Mouse (Mus musculus) embryonic facial prominence, embryonic 11.5 days (tissue): ENCODE measurements around the gene Znfx1. TPM values are rescaled to one million over a fixed set of nuclear protein-coding genes. Genes with fewer than 3 reads are reported as not detected.

Source experiments
- ATAC-seq: fragments of 200-750 bp; cut with Nextera tagmentation; replicated peaks from 2 replicates; pipeline ENCODE4 v1.8.0; 2017; ENCODE audit warnings: low read depth; ENCODE audit not compliant: insufficient number of reproducible peaks, low FRiP score, low TSS enrichment
- DNase-seq: peaks from one replicate; pipeline ENCODE4 v3.0.0-alpha.2; 2015; ENCODE audit warnings: low spot score
- H3K27ac ChIP-seq: fragments of 300-500 bp; sonication (generic); replicated peaks from 2 replicates; pipeline ENCODE4 v1.5.1; 2014; ENCODE audit warnings: mild to moderate bottlenecking, low read depth, low read length, control low read depth
- H3K27me3 ChIP-seq: fragments of 300-500 bp; sonication (generic); 2 replicates; pipeline ENCODE4 v1.6.1; 2014; ENCODE audit warnings: mild to moderate bottlenecking, low read length, moderate library complexity, mixed read lengths; ENCODE audit not compliant: control insufficient read depth, insufficient read depth
- H3K36me3 ChIP-seq: fragments of 300-500 bp; sonication (generic); replicated peaks from 2 replicates; pipeline ENCODE4 v1.6.1; 2014; ENCODE audit warnings: low read depth, mild to moderate bottlenecking, low read length, moderate library complexity, mixed read lengths; ENCODE audit not compliant: control insufficient read depth, insufficient read depth
- H3K4me1 ChIP-seq: fragments of 300-500 bp; sonication (generic); 2 replicates; pipeline ENCODE4 v1.6.1; 2014; ENCODE audit warnings: low read length, mixed read lengths; ENCODE audit not compliant: control insufficient read depth, insufficient read depth
- H3K4me2 ChIP-seq: fragments of 300-500 bp; sonication (generic); 2 replicates; pipeline ENCODE4 v1.6.1; 2014; ENCODE audit warnings: low read depth, mild to moderate bottlenecking, control low read depth, low read length, moderate library complexity
- H3K4me3 ChIP-seq: fragments of 300-500 bp; sonication (generic); 2 replicates; pipeline ENCODE4 v1.5.1; 2014; ENCODE audit warnings: low read depth, low read length, control low read depth
- H3K9ac ChIP-seq: fragments of 300-500 bp; sonication (generic); replicated peaks from 2 replicates; pipeline ENCODE4 v1.6.1; 2014; ENCODE audit warnings: mild to moderate bottlenecking, control low read depth, low read length
- H3K9me3 ChIP-seq: fragments of 300-500 bp; sonication (generic); replicated peaks from 2 replicates; pipeline ENCODE4 v1.6.1; 2016; ENCODE audit warnings: mild to moderate bottlenecking, low read length, inconsistent platforms, mixed read lengths; ENCODE audit not compliant: control insufficient read depth
- WGBS: fragments of 180-500 bp; shearing (Covaris S2); extraction: QIAGEN DNeasy Blood & Tissue Kit; methylation state at CpG from one replicate; pipeline ENCODE4 v1.1.7; 2014; 5-methylcytosine and 5-hydroxymethylcytosine counted together
- polyA plus RNA-seq: library from polyadenylated mRNA; unstranded; fragments of >200 nt; fragmentation: Nextera tagmentation; extraction: Ambion mirVana; gene quantifications from 2 replicates; pipeline ENCODE4 v1.2.1, GENCODE M21; 2014

Gene Znfx1
- polyA plus RNA-seq, 1 experiment from 2014 or later = 4.3 TPM

- no peaks in the 10 kb centered on the region for H3K9me3 ChIP-seq
- 81% methylated on average over 6 of the region's 6 CpGs for WGBS
- DNase-seq = no peak
- H3K4me3 ChIP-seq = no peak overlapping the region
- ATAC-seq = no peak
- H3K4me2 ChIP-seq = no peak overlapping the region
- H3K36me3 ChIP-seq = peaks cover 7% of the 10 kb centered on the region
- H3K4me1 ChIP-seq = no peaks in the 10 kb centered on the region
- no peak overlapping the region for H3K9ac ChIP-seq
- H3K27ac ChIP-seq = no peak overlapping the region
- no peaks in the 10 kb centered on the region for H3K27me3 ChIP-seq
These were observed 7.5 kb upstream of the Znfx1 start for GRCm38 (mm10) chr2:167070341-167070740.

- 52% methylated on average over 6 of the region's 6 CpGs for WGBS
- H3K27ac ChIP-seq = no peak overlapping the region
These were observed 4.8 kb upstream of the Znfx1 start for GRCm38 (mm10) chr2:167067575-167067974.

GRCm38 (mm10) chr2:167066528-167067516 is 4.0 kb upstream of the Znfx1 start:
- 31% methylated on average over 6 of the region's 6 CpGs for WGBS
- H3K4me2 ChIP-seq = no peak overlapping the region
- no peaks in the 10 kb centered on the region for H3K27me3 ChIP-seq
- H3K4me3 ChIP-seq = no peak overlapping the region
- H3K27ac ChIP-seq = no peak overlapping the region
- ATAC-seq (no peak), DNase-seq (peak; percentile 55)
- H3K9ac ChIP-seq = no peak overlapping the region
- H3K36me3 ChIP-seq = peaks cover 11% of the 10 kb centered on the region
- no peaks in the 10 kb centered on the region; the same call in 1 of the 2 replicates for H3K4me1 ChIP-seq
- no peaks in the 10 kb centered on the region for H3K9me3 ChIP-seq

More at GRCm38 (mm10) chr2:167067575-167067974, 4.8 kb upstream of the Znfx1 start:
- no peaks in the 10 kb centered on the region for H3K9me3 ChIP-seq
- H3K4me1 ChIP-seq = no peaks in the 10 kb centered on the region; the same call in 1 of the 2 replicates
- H3K9ac ChIP-seq = no peak overlapping the region
- no peak overlapping the region for H3K4me3 ChIP-seq
- ATAC-seq (no peak), DNase-seq (no peak)
- H3K36me3 ChIP-seq = peaks cover 11% of the 10 kb centered on the region
- no peaks in the 10 kb centered on the region for H3K27me3 ChIP-seq
- no peak overlapping the region for H3K4me2 ChIP-seq

- Histone ChIP-seq H3K9me3 (no peaks in the 10 kb centered on the region), H3K4me1 (no peaks in the 10 kb centered on the region; the same call in 1 of the 2 replicates), H3K4me3 (no peak overlapping the region), H3K27me3 (no peaks in the 10 kb centered on the region), H3K36me3 (peaks cover 11% of the 10 kb centered on the region), H3K9ac (no peak overlapping the region), H3K27ac (no peak overlapping the region), H3K4me2 (no peak overlapping the region)
- ATAC-seq (no peak), DNase-seq (no peak)
- 65% methylated on average over 1 of the region's 1 CpGs for WGBS
These were observed 3.2 kb upstream of the Znfx1 start for GRCm38 (mm10) chr2:167066031-167066430.

- Histone ChIP-seq H3K4me3 (peak overlapping the region; percentile 72), H3K36me3 (peaks cover 11% of the 10 kb centered on the region), H3K27ac (peak overlapping the region; percentile 41), H3K9ac (peak overlapping the region; percentile 95), H3K4me1 (peaks cover 4% of the 10 kb centered on the region; the same call in 1 of the 2 replicates), H3K9me3 (no peaks in the 10 kb centered on the region), H3K27me3 (no peaks in the 10 kb centered on the region), H3K4me2 (peak overlapping the region; percentile 61)
- no peak for DNase-seq
- no peak for ATAC-seq
- 29% methylated on average over 9 of the region's 9 CpGs for WGBS
These were observed 1.9 kb upstream of the Znfx1 start for GRCm38 (mm10) chr2:167064601-167065295.

GRCm38 (mm10) chr2:167063906-167064496 is 1.2 kb upstream of the Znfx1 start:
- H3K27me3 ChIP-seq = no peaks in the 10 kb centered on the region
- DNase-seq (peak; percentile 46), ATAC-seq (no peak)
- WGBS = 1% methylated on average over 7 of the region's 7 CpGs
- peak overlapping the region; percentile 95 for H3K9ac ChIP-seq
- peak overlapping the region; percentile 72 for H3K4me3 ChIP-seq
- H3K36me3 ChIP-seq = peaks cover 11% of the 10 kb centered on the region
- H3K27ac ChIP-seq = peak overlapping the region; percentile 82
- no peaks in the 10 kb centered on the region for H3K9me3 ChIP-seq
- H3K4me2 ChIP-seq = peak overlapping the region; percentile 61
- peaks cover 4% of the 10 kb centered on the region; the same call in 1 of the 2 replicates for H3K4me1 ChIP-seq

- peak overlapping the region; percentile 95 for H3K9ac ChIP-seq
- peaks cover 4% of the 10 kb centered on the region; the same call in 1 of the 2 replicates for H3K4me1 ChIP-seq
- DNase-seq (peak; percentile 92), ATAC-seq (peak; percentile 81)
- H3K27me3 ChIP-seq = no peaks in the 10 kb centered on the region
- no peaks in the 10 kb centered on the region for H3K9me3 ChIP-seq
- peak overlapping the region; percentile 72 for H3K4me3 ChIP-seq
- peak overlapping the region; percentile 54 for H3K4me2 ChIP-seq
- 0% methylated on average over 21 of the region's 60 CpGs for WGBS
- H3K36me3 ChIP-seq = peaks cover 11% of the 10 kb centered on the region
- H3K27ac ChIP-seq = peak overlapping the region; percentile 86
These were observed 311 bp downstream of the Znfx1 start for GRCm38 (mm10) chr2:167062497-167062911.
